Mouse (Mus musculus) megakaryocyte, embryonic 14.5 days (primary cell): ENCODE data around the gene Schip1.

Experiments used
- FLI1 ChIP-seq: IDR thresholded peaks from 2 replicates; pipeline ENCODE4 v1.6.1; 2012; ENCODE audit warnings: low read length, inconsistent platforms, mixed read lengths
- GATA1 ChIP-seq: IDR thresholded peaks from 3 replicates; pipeline ENCODE4 v1.6.1; 2012; ENCODE audit warnings: mixed read lengths, low read length, inconsistent platforms, borderline replicate concordance

GRCm38 (mm10) chr3:68595316-68595925, 530.8 kb downstream of the Schip1 start:
- TF ChIP-seq GATA1: no peak
- no peak for TF ChIP-seq FLI1
